Mouse (Mus musculus): Measurements from ENCODE around the gene Myh3. TPM values are rescaled to one million over a fixed set of nuclear protein-coding genes. Genes with fewer than 3 reads are reported as not detected.
A peak's percentile ranks its signal among the peaks of the same experiment; 100 is the strongest.

The Myh3 gene
- polyA plus RNA-seq, 1 experiment from 2014 or later, result 127 TPM

- no peak for ATAC-seq (ENCODE audit: insufficient number of reproducible peaks, low FRiP score, low TSS enrichment, low read depth)
- no peak overlapping the region for H3K9ac ChIP-seq
- no peaks in the 10 kb centered on the region for H3K27me3 ChIP-seq
- H3K4me2 ChIP-seq, result 0 out of 2 replicates have a peak overlapping the region, but pooled peaks have one; percentile 1
- no peak overlapping the region for H3K27ac ChIP-seq
- 39% methylated on average over 17 of the region's 17 CpGs for WGBS
- H3K36me3 ChIP-seq, result no peaks in the 10 kb centered on the region
- H3K4me3 ChIP-seq, result no peak overlapping the region
- H3K9me3 ChIP-seq, result no peaks in the 10 kb centered on the region
- 0 out of 2 replicates have a peak, but pooled peaks cover 3% of the 10 kb centered on the region for H3K4me1 ChIP-seq
Measured at GRCm38 (mm10) chr11:67125361-67125760, 47.3 kb downstream of the Myh3 start.

GRCm38 (mm10) chr11:67133526-67133925, 55.4 kb downstream of the Myh3 start:
- Histone ChIP-seq H3K9ac (no peak overlapping the region), H3K27ac (no peak overlapping the region), H3K4me2 (no peak overlapping the region), H3K27me3 (no peaks in the 10 kb centered on the region), H3K4me3 (no peak overlapping the region), H3K36me3 (no peaks in the 10 kb centered on the region), H3K4me1 (no peaks in the 10 kb centered on the region), H3K9me3 (no peaks in the 10 kb centered on the region)
- ATAC-seq (ENCODE audit: insufficient number of reproducible peaks, low FRiP score, low TSS enrichment, low read depth), result no peak
- WGBS, result 84% methylated on average over 2 of the region's 2 CpGs

- no peaks in the 10 kb centered on the region for H3K4me1 ChIP-seq
- H3K27me3 ChIP-seq, result no peaks in the 10 kb centered on the region
- H3K9ac ChIP-seq, result no peak overlapping the region
- no peak overlapping the region for H3K27ac ChIP-seq
- 86% methylated on average over 6 of the region's 6 CpGs for WGBS
- H3K4me2 ChIP-seq, result no peak overlapping the region
- no peaks in the 10 kb centered on the region for H3K9me3 ChIP-seq
- H3K36me3 ChIP-seq, result no peaks in the 10 kb centered on the region
- no peak overlapping the region for H3K4me3 ChIP-seq
- no peak for ATAC-seq (ENCODE audit: insufficient number of reproducible peaks, low FRiP score, low TSS enrichment, low read depth)
Measured at GRCm38 (mm10) chr11:67134654-67135053, 56.6 kb downstream of the Myh3 start.

- Histone ChIP-seq H3K36me3 (no peaks in the 10 kb centered on the region), H3K9ac (no peak overlapping the region), H3K4me3 (no peak overlapping the region), H3K9me3 (no peaks in the 10 kb centered on the region), H3K4me2 (no peak overlapping the region), H3K27me3 (no peaks in the 10 kb centered on the region), H3K4me1 (no peaks in the 10 kb centered on the region), H3K27ac (no peak overlapping the region)
- ATAC-seq (ENCODE audit: insufficient number of reproducible peaks, low FRiP score, low TSS enrichment, low read depth), result no peak
- 81% methylated on average over 2 of the region's 2 CpGs for WGBS
Measured at GRCm38 (mm10) chr11:67135532-67135931, 57.4 kb downstream of the Myh3 start.

GRCm38 (mm10) chr11:67139556-67139955, 61.5 kb downstream of the Myh3 start:
- no peak for ATAC-seq (ENCODE audit: insufficient number of reproducible peaks, low FRiP score, low TSS enrichment, low read depth)
- H3K9ac ChIP-seq, result no peak overlapping the region
- no peaks in the 10 kb centered on the region for H3K27me3 ChIP-seq
- H3K9me3 ChIP-seq, result no peaks in the 10 kb centered on the region
- no peaks in the 10 kb centered on the region for H3K4me1 ChIP-seq
- H3K36me3 ChIP-seq, result no peaks in the 10 kb centered on the region
- no peak overlapping the region for H3K4me3 ChIP-seq
- H3K27ac ChIP-seq, result no peak overlapping the region
- 32% methylated on average over 8 of the region's 8 CpGs for WGBS
- no peak overlapping the region for H3K4me2 ChIP-seq

- no peak for ATAC-seq (ENCODE audit: insufficient number of reproducible peaks, low FRiP score, low TSS enrichment, low read depth)
- Histone ChIP-seq H3K36me3 (no peaks in the 10 kb centered on the region), H3K4me1 (no peaks in the 10 kb centered on the region), H3K4me3 (no peak overlapping the region), H3K9me3 (no peaks in the 10 kb centered on the region), H3K27me3 (no peaks in the 10 kb centered on the region), H3K4me2 (no peak overlapping the region), H3K9ac (no peak overlapping the region), H3K27ac (no peak overlapping the region)
- 46% methylated on average over 5 of the region's 5 CpGs for WGBS
Measured at GRCm38 (mm10) chr11:67140175-67140574, 62.1 kb downstream of the Myh3 start.

GRCm38 (mm10) chr11:67141031-67141430, 62.9 kb downstream of the Myh3 start:
- WGBS, result 75% methylated on average over 6 of the region's 6 CpGs

GRCm38 (mm10) chr11:67142047-67142446, 63.9 kb downstream of the Myh3 start:
- Histone ChIP-seq H3K36me3 (no peaks in the 10 kb centered on the region), H3K9me3 (no peaks in the 10 kb centered on the region), H3K27me3 (no peaks in the 10 kb centered on the region), H3K9ac (no peak overlapping the region), H3K27ac (no peak overlapping the region), H3K4me1 (no peaks in the 10 kb centered on the region), H3K4me2 (no peak overlapping the region), H3K4me3 (no peak overlapping the region)
- 46% methylated on average over 4 of the region's 4 CpGs for WGBS
- no peak for ATAC-seq (ENCODE audit: insufficient number of reproducible peaks, low FRiP score, low TSS enrichment, low read depth)

More at GRCm38 (mm10) chr11:67141031-67141430, 62.9 kb downstream of the Myh3 start:
- Histone ChIP-seq H3K4me1 (no peaks in the 10 kb centered on the region), H3K9me3 (no peaks in the 10 kb centered on the region), H3K27ac (no peak overlapping the region), H3K27me3 (no peaks in the 10 kb centered on the region), H3K4me2 (no peak overlapping the region), H3K9ac (no peak overlapping the region), H3K4me3 (no peak overlapping the region), H3K36me3 (no peaks in the 10 kb centered on the region)
- no peak for ATAC-seq (ENCODE audit: insufficient number of reproducible peaks, low FRiP score, low TSS enrichment, low read depth)

- 81% methylated on average over 5 of the region's 5 CpGs for WGBS
- ATAC-seq (ENCODE audit: insufficient number of reproducible peaks, low FRiP score, low TSS enrichment, low read depth), result no peak
- no peaks in the 10 kb centered on the region for H3K9me3 ChIP-seq
Measured at GRCm38 (mm10) chr11:67143065-67143464, 65.0 kb downstream of the Myh3 start.

GRCm38 (mm10) chr11:67143863-67144498, 65.9 kb downstream of the Myh3 start:
- Histone ChIP-seq H3K4me2 (no peak overlapping the region), H3K9ac (no peak overlapping the region), H3K36me3 (no peaks in the 10 kb centered on the region), H3K4me3 (no peak overlapping the region), H3K27me3 (no peaks in the 10 kb centered on the region), H3K4me1 (no peaks in the 10 kb centered on the region), H3K9me3 (no peaks in the 10 kb centered on the region), H3K27ac (no peak overlapping the region)
- 77% methylated on average over 4 of the region's 4 CpGs for WGBS
- no peak for ATAC-seq (ENCODE audit: insufficient number of reproducible peaks, low FRiP score, low TSS enrichment, low read depth)

More at GRCm38 (mm10) chr11:67143065-67143464, 65.0 kb downstream of the Myh3 start:
- no peaks in the 10 kb centered on the region for H3K27me3 ChIP-seq
- H3K4me3 ChIP-seq, result no peak overlapping the region
- H3K27ac ChIP-seq, result no peak overlapping the region
- no peak overlapping the region for H3K4me2 ChIP-seq
- H3K9ac ChIP-seq, result no peak overlapping the region
- H3K4me1 ChIP-seq, result no peaks in the 10 kb centered on the region
- no peaks in the 10 kb centered on the region for H3K36me3 ChIP-seq

- Histone ChIP-seq H3K27me3 (no peaks in the 10 kb centered on the region), H3K9me3 (no peaks in the 10 kb centered on the region), H3K36me3 (no peaks in the 10 kb centered on the region), H3K4me1 (no peaks in the 10 kb centered on the region), H3K27ac (no peak overlapping the region), H3K9ac (no peak overlapping the region), H3K4me2 (no peak overlapping the region), H3K4me3 (no peak overlapping the region)
- 47% methylated on average over 6 of the region's 6 CpGs for WGBS
- no peak for ATAC-seq (ENCODE audit: insufficient number of reproducible peaks, low FRiP score, low TSS enrichment, low read depth)
Measured at GRCm38 (mm10) chr11:67144559-67145265, 66.6 kb downstream of the Myh3 start.

GRCm38 (mm10) chr11:67145482-67146408, 67.6 kb downstream of the Myh3 start:
- H3K4me1 ChIP-seq, result no peaks in the 10 kb centered on the region
- 77% methylated on average over 5 of the region's 5 CpGs for WGBS
- H3K36me3 ChIP-seq, result no peaks in the 10 kb centered on the region
- no peak overlapping the region for H3K4me3 ChIP-seq
- ATAC-seq (ENCODE audit: insufficient number of reproducible peaks, low FRiP score, low TSS enrichment, low read depth), result no peak
- no peaks in the 10 kb centered on the region for H3K9me3 ChIP-seq
- H3K4me2 ChIP-seq, result no peak overlapping the region
- no peaks in the 10 kb centered on the region for H3K27me3 ChIP-seq
- H3K27ac ChIP-seq, result no peak overlapping the region
- H3K9ac ChIP-seq, result no peak overlapping the region

Data from limb, embryonic 15.5 days (tissue).